Mouse (Mus musculus): ENCODE measurements around the gene Cks1b. TPM values are rescaled to one million over a fixed set of nuclear protein-coding genes. Genes with fewer than 3 reads are reported as not detected.

Gene Cks1b
- 10 to 100 TPM; 45.4 to 57.0 TPM for total RNA-seq (2023)

GRCm38 (mm10) chr3:89418170-89418860 is at the start of gene Cks1b, which contains the start of gene Shc1:
Gene Cks1b (minus strand): TSS chr3:89418383.
Gene Shc1 (plus strand): TSS chr3:89418443.

GRCm38 (mm10) chr3:89454401-89455177 is 36.4 kb upstream of the Cks1b start, which contains the start of gene Pmvk:
Gene Pmvk (plus strand): TSS chr3:89454541.

GRCm38 (mm10) chr3:89436176-89437113 is 18.3 kb upstream of the Cks1b start, which contains the start of gene Pbxip1:
Gene Pbxip1 (plus strand): TSS chr3:89436706.

GRCm38 (mm10) chr3:89430171-89431159 is 12.3 kb upstream of the Cks1b start, which contains the start of gene Pygo2:
Gene Pygo2 (plus strand): TSS chr3:89430214.

DNA sequence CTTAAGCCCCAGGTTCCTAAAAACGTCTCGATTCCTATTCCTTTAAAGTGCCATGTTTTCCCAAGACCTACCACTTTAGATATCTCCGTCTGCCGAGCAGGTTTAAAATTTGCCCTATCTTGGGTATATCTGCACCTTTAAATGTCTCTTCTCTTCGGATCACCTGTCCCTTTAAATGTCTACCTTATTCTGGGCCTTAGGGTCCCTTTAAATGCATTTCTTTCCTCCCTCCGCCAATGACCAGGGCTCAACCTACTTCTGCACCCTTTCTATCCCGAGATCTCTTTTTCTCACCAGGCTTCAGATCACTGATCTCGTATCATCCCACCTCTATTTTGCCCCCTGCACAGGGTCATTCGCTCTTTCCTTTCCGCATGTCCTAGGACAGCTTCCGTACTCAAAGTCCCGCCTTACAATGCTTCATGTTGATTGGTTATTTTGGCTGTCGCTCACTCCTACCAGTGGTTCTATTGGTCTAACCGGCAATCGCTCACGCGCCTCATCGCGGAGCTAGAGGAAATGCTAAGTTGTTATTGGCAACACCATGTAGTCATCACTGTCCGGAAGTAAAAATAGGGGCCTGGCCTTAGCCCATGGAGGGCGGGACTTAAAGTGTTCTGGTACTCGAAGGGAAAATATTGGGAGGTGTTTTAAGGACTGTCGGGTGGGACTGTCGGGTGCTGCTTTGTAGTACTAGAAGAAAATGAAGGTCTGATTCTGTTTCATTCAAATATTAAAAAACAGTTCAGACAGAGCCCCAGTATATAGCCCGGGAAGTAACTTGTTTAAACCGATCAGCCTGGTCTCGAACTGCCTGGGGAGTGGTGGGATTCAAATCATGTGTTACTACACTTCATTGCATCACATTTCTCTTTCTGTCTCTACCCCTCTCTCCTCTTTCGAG is 6.4 kb downstream of the Cks1b start, which contains the start of gene Flad1:
Gene Flad1, minus strand, starts transcription at position 381 of the 904 bp plus-strand sequence.

GRCm38 (mm10) chr3:89402693-89403092 is 15.5 kb downstream of the Cks1b start, which contains the start of gene Lenep:
Gene Lenep (minus strand): TSS chr3:89402793.

DNA sequence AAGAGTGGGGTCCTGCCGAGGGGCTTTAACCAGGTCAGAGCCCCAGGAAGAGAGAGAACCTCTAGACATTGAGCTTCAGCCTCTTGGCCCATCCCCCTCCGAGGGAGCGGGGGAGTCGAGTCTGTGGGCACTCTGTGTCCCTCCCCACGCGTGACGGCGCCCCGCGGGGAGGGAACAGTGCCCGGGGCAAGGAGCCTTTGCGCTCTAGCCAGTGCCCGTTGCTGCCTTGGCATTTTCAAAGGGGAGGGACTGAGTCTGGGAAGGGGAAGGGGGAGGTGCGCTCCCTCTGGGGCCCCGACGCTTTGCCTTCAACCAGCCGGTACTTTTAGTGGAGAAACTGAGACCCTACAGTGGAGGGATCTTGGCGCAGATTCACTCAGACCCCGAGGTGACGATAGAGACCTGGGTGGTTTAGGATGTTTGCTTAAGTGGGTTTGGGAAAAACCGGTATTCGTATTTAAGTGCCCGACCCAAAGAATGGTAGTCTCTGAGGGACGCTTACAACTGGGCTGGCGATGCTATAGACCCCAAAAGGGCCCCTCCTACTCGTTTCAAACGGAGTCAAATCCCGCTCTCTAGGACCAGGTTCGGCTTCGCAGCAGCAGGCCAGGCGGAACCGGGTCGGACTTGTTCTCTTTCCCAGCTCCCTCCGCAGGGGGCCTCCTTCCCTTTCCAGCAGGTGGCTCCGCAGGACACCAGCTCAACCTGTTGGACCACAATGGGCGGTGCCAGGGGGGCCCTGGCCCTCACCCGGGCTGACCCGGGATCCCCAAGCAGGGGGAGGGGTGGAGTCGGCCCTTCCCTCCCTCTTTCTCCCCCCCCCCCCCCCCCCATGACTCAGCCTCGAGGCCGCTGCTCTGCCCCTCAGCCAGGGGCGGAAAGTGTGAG is 23.9 kb downstream of the Cks1b start, which contains the start of gene Zbtb7b:
Gene Zbtb7b, minus strand, starts transcription at position 771 of the 888 bp plus-strand sequence.

Other genes starting within 250 kb of the Cks1b start
- 10 to 100 TPM; 45.9 to 51.1 TPM for gene Scamp3, start 240.9 kb downstream of the Cks1b start, total RNA-seq (2023)
- 1 to 10 TPM; 4.8 to 7.0 TPM for gene Fam189b, start 235.2 kb downstream of the Cks1b start, total RNA-seq (2023)
- 10 to 100 TPM; 59.9 to 64.3 TPM for gene Gba, start 215.5 kb downstream of the Cks1b start, total RNA-seq (2023)
- 1 to 10 TPM in 1 of 2 experiments, under 1 TPM in 1; 0.68 to 1.4 TPM for gene Thbs3, start 203.2 kb downstream of the Cks1b start, total RNA-seq (2023)
- 10 to 100 TPM; 44.5 to 57.2 TPM for gene Mtx1, start 191.3 kb downstream of the Cks1b start, total RNA-seq (2023)
- not detected for gene Muc1, start 189.3 kb downstream of the Cks1b start, total RNA-seq (2023)
- 10 to 100 TPM; 68.3 to 70.2 TPM for gene Krtcap2, start 172.4 kb downstream of the Cks1b start, total RNA-seq (2023)
- under 1 TPM; 0.44 to 0.61 TPM for gene Trim46, start 172.1 kb downstream of the Cks1b start, total RNA-seq (2023)
- gene Dpm3, start 159.0 kb downstream of the Cks1b start, total RNA-seq (2023), result 10 to 100 TPM; 42.5 to 56.9 TPM
- 10 to 100 TPM; 24.1 to 29.6 TPM for gene Slc50a1, start 147.8 kb downstream of the Cks1b start, total RNA-seq (2023)
- gene Efna1, start 137.2 kb downstream of the Cks1b start, total RNA-seq (2023), result not detected
- not detected for gene Efna3, start 95.4 kb downstream of the Cks1b start, total RNA-seq (2023)
- not detected for gene Efna4, start 80.4 kb downstream of the Cks1b start, total RNA-seq (2023)
- gene Adam15, start 68.4 kb downstream of the Cks1b start, total RNA-seq (2023), result 100 to 1,000 TPM; 119 to 125 TPM
- under 1 TPM in 1 of 2 experiments, not detected in 1; 0.15 TPM for gene Dcst2, start 56.4 kb downstream of the Cks1b start, total RNA-seq (2023)
- not detected for gene Dcst1, start 53.1 kb downstream of the Cks1b start, total RNA-seq (2023)
- gene Zbtb7b, start 23.6 kb downstream of the Cks1b start, total RNA-seq (2023), result 100 to 1,000 TPM; 136 to 149 TPM
- not detected for gene Lenep, start 15.6 kb downstream of the Cks1b start, total RNA-seq (2023)
- 10 to 100 TPM; 13.8 to 17.9 TPM for gene Flad1, start 6.5 kb downstream of the Cks1b start, total RNA-seq (2023)
- gene Shc1, start 60 bp upstream of the Cks1b start, total RNA-seq (2023), result 100 to 1,000 TPM; 114 to 119 TPM
- 10 to 100 TPM; 36.1 to 46.3 TPM for gene Pygo2, start 11.8 kb upstream of the Cks1b start, total RNA-seq (2023)
- 100 to 1,000 TPM; 136 to 147 TPM for gene Pbxip1, start 18.3 kb upstream of the Cks1b start, total RNA-seq (2023)
- gene Pmvk, start 36.2 kb upstream of the Cks1b start, total RNA-seq (2023), result 1 to 10 TPM; 9.1 to 9.9 TPM
- under 1 TPM; 0.13 to 0.26 TPM for gene Kcnn3, start 101.8 kb upstream of the Cks1b start, total RNA-seq (2023)

All from neutrophil, adult 83 days (primary cell).